Mouse (Mus musculus) hindbrain, embryonic 15.5 days (tissue): Measurements from ENCODE around the gene Nuak1. TPM values are rescaled to one million over a fixed set of nuclear protein-coding genes. Genes with fewer than 3 reads are reported as not detected.

Experiments
- ATAC-seq: fragments of 200-750 bp; cut with Nextera tagmentation; 2 replicates; pipeline ENCODE4 v1.8.0; 2017; ENCODE audit warnings: low read depth, moderate number of reproducible peaks, moderate TSS enrichment; ENCODE audit not compliant: low FRiP score
- H3K27ac ChIP-seq: fragments of 300-500 bp; sonication (generic); replicated peaks from 2 replicates; pipeline ENCODE4 v1.5.1; 2015; ENCODE audit warnings: mild to moderate bottlenecking, inconsistent platforms
- H3K27me3 ChIP-seq: fragments of 300-500 bp; sonication (generic); 2 replicates; pipeline ENCODE4 v1.6.1; 2015; ENCODE audit warnings: control low read depth, inconsistent platforms
- H3K36me3 ChIP-seq: fragments of 300-500 bp; sonication (generic); 2 replicates; pipeline ENCODE4 v1.6.1; 2015; ENCODE audit warnings: control low read depth, inconsistent platforms
- H3K4me1 ChIP-seq: fragments of 300-500 bp; sonication (generic); replicated peaks from 2 replicates; pipeline ENCODE4 v1.6.1; 2015; ENCODE audit warnings: control low read depth, inconsistent platforms
- H3K4me2 ChIP-seq: fragments of 300-500 bp; sonication (generic); 2 replicates; pipeline ENCODE4 v1.6.1; 2015; ENCODE audit warnings: moderate library complexity, mild to moderate bottlenecking, inconsistent platforms
- H3K4me3 ChIP-seq: fragments of 300-500 bp; sonication (generic); 2 replicates; pipeline ENCODE4 v1.5.1; 2015; ENCODE audit warnings: mild to moderate bottlenecking, inconsistent platforms
- H3K9ac ChIP-seq: fragments of 300-500 bp; sonication (generic); 2 replicates; pipeline ENCODE4 v1.6.1; 2015; ENCODE audit warnings: inconsistent platforms
- H3K9me3 ChIP-seq: fragments of 300-500 bp; sonication (generic); 2 replicates; pipeline ENCODE4 v1.6.1; 2016; ENCODE audit warnings: control low read depth, inconsistent platforms
- WGBS: fragments of 180-500 bp; shearing (Covaris S2); methylation state at CpG from one replicate; pipeline ENCODE4 v1.1.7; 2015; 5-methylcytosine and 5-hydroxymethylcytosine counted together
- polyA plus RNA-seq: library from polyadenylated mRNA; unstranded; fragments of >200 nt; fragmentation: Nextera tagmentation; extraction: Ambion mirVana; gene quantifications from 2 replicates; pipeline ENCODE4 v1.2.1, GENCODE M21; 2015

The Nuak1 gene
- polyA plus RNA-seq, 1 experiment from 2014 or later: 5.2 TPM

- no peaks in the 10 kb centered on the region for H3K9me3 ChIP-seq
- H3K27ac ChIP-seq: no peak overlapping the region
- H3K9ac ChIP-seq: no peak overlapping the region
- no peak for ATAC-seq
- H3K4me3 ChIP-seq: no peak overlapping the region
- H3K27me3 ChIP-seq: no peaks in the 10 kb centered on the region
- H3K36me3 ChIP-seq: 0 out of 2 replicates have a peak, but pooled peaks cover 7% of the 10 kb centered on the region
- peaks cover 11% of the 10 kb centered on the region; the same call in 1 of the 2 replicates for H3K4me1 ChIP-seq
- no peak overlapping the region for H3K4me2 ChIP-seq
These were observed 22.0 kb downstream of the Nuak1 start for GRCm38 (mm10) chr10:84418421-84418820.

- Histone ChIP-seq H3K27ac (no peak overlapping the region), H3K4me3 (no peak overlapping the region), H3K4me1 (peaks cover 26% of the 10 kb centered on the region), H3K9me3 (no peaks in the 10 kb centered on the region), H3K36me3 (0 out of 2 replicates have a peak, but pooled peaks cover 7% of the 10 kb centered on the region), H3K4me2 (no peak overlapping the region), H3K27me3 (no peaks in the 10 kb centered on the region), H3K9ac (no peak overlapping the region)
- ATAC-seq: no peak
- WGBS: 88% methylated on average over 8 of the region's 8 CpGs
These were observed 23.6 kb downstream of the Nuak1 start for GRCm38 (mm10) chr10:84416752-84417151.

GRCm38 (mm10) chr10:84414981-84415700 lies 25.3 kb downstream of the Nuak1 start:
- no peaks in the 10 kb centered on the region for H3K27me3 ChIP-seq
- H3K9ac ChIP-seq: no peak overlapping the region
- no peaks in the 10 kb centered on the region for H3K36me3 ChIP-seq
- peaks cover 43% of the 10 kb centered on the region for H3K4me1 ChIP-seq
- H3K27ac ChIP-seq: no peak overlapping the region
- no peak for ATAC-seq
- H3K9me3 ChIP-seq: no peaks in the 10 kb centered on the region
- no peak overlapping the region for H3K4me3 ChIP-seq
- WGBS: 81% methylated on average over 8 of the region's 8 CpGs
- H3K4me2 ChIP-seq: no peak overlapping the region

GRCm38 (mm10) chr10:84413310-84413709 lies 27.1 kb downstream of the Nuak1 start:
- ATAC-seq: 0 out of 2 replicates have a peak, but pooled peaks have one; percentile 11
- Histone ChIP-seq H3K27ac (no peak overlapping the region; the same call in 1 of the 2 replicates), H3K4me3 (no peak overlapping the region), H3K4me1 (peaks cover 55% of the 10 kb centered on the region), H3K9ac (no peak overlapping the region), H3K27me3 (no peaks in the 10 kb centered on the region), H3K4me2 (no peak overlapping the region), H3K36me3 (no peaks in the 10 kb centered on the region), H3K9me3 (no peaks in the 10 kb centered on the region)
- WGBS: 64% methylated on average over 6 of the region's 6 CpGs

- Histone ChIP-seq H3K4me3 (no peak overlapping the region), H3K9ac (no peak overlapping the region), H3K27ac (no peak overlapping the region)
These were observed 28.0 kb downstream of the Nuak1 start for GRCm38 (mm10) chr10:84412326-84412962.

GRCm38 (mm10) chr10:84411122-84412105 lies 29.0 kb downstream of the Nuak1 start:
- peaks cover 55% of the 10 kb centered on the region for H3K4me1 ChIP-seq
- H3K27me3 ChIP-seq: no peaks in the 10 kb centered on the region
- no peaks in the 10 kb centered on the region for H3K9me3 ChIP-seq
- H3K9ac ChIP-seq: no peak overlapping the region
- ATAC-seq: no peak
- H3K4me3 ChIP-seq: no peak overlapping the region
- H3K4me2 ChIP-seq: no peak overlapping the region
- peak overlapping the region; percentile 42; the same call in 1 of the 2 replicates for H3K27ac ChIP-seq
- WGBS: 75% methylated on average over 16 of the region's 16 CpGs
- H3K36me3 ChIP-seq: no peaks in the 10 kb centered on the region

More at GRCm38 (mm10) chr10:84412326-84412962, 28.0 kb downstream of the Nuak1 start:
- Histone ChIP-seq H3K4me2 (no peak overlapping the region), H3K27me3 (no peaks in the 10 kb centered on the region), H3K36me3 (no peaks in the 10 kb centered on the region), H3K4me1 (peaks cover 55% of the 10 kb centered on the region), H3K9me3 (no peaks in the 10 kb centered on the region)
- WGBS: 84% methylated on average over 12 of the region's 12 CpGs
- ATAC-seq: no peak

GRCm38 (mm10) chr10:84408965-84409660 lies 31.3 kb downstream of the Nuak1 start:
- H3K9me3 ChIP-seq: no peaks in the 10 kb centered on the region
- H3K27ac ChIP-seq: no peak overlapping the region
- 78% methylated on average over 13 of the region's 13 CpGs for WGBS
- ATAC-seq: no peak
- no peak overlapping the region for H3K4me3 ChIP-seq
- no peak overlapping the region for H3K9ac ChIP-seq
- H3K36me3 ChIP-seq: no peaks in the 10 kb centered on the region
- peaks cover 54% of the 10 kb centered on the region for H3K4me1 ChIP-seq
- H3K4me2 ChIP-seq: no peak overlapping the region
- H3K27me3 ChIP-seq: no peaks in the 10 kb centered on the region

GRCm38 (mm10) chr10:84405135-84405776 lies 35.1 kb downstream of the Nuak1 start:
- no peaks in the 10 kb centered on the region for H3K36me3 ChIP-seq
- no peak overlapping the region for H3K4me3 ChIP-seq
- no peak overlapping the region for H3K9ac ChIP-seq
- WGBS: 61% methylated on average over 8 of the region's 8 CpGs
- peaks cover 41% of the 10 kb centered on the region for H3K4me1 ChIP-seq
- H3K27me3 ChIP-seq: no peaks in the 10 kb centered on the region
- 0 out of 2 replicates have a peak overlapping the region, but pooled peaks have one; percentile 11 for H3K27ac ChIP-seq
- no peak overlapping the region for H3K4me2 ChIP-seq
- no peaks in the 10 kb centered on the region for H3K9me3 ChIP-seq
- no peak for ATAC-seq

GRCm38 (mm10) chr10:84401907-84402371 lies 38.5 kb downstream of the Nuak1 start:
- no peaks in the 10 kb centered on the region for H3K36me3 ChIP-seq
- no peaks in the 10 kb centered on the region for H3K27me3 ChIP-seq
- no peak overlapping the region for H3K4me2 ChIP-seq
- ATAC-seq: peak; percentile 25; the same call in 1 of the 2 replicates
- no peak overlapping the region for H3K4me3 ChIP-seq
- H3K4me1 ChIP-seq: peaks cover 35% of the 10 kb centered on the region
- no peak overlapping the region; the same call in 1 of the 2 replicates for H3K27ac ChIP-seq
- WGBS: 27% methylated on average over 7 of the region's 7 CpGs
- H3K9ac ChIP-seq: no peak overlapping the region
- H3K9me3 ChIP-seq: no peaks in the 10 kb centered on the region

- Histone ChIP-seq H3K4me3 (no peak overlapping the region), H3K9ac (no peak overlapping the region), H3K4me2 (no peak overlapping the region), H3K4me1 (peaks cover 42% of the 10 kb centered on the region), H3K9me3 (no peaks in the 10 kb centered on the region), H3K27ac (peak overlapping the region; percentile 60; the same call in 1 of the 2 replicates), H3K36me3 (no peaks in the 10 kb centered on the region), H3K27me3 (no peaks in the 10 kb centered on the region)
- no peak for ATAC-seq
- WGBS: 17% methylated on average over 4 of the region's 4 CpGs
These were observed 39.2 kb downstream of the Nuak1 start for GRCm38 (mm10) chr10:84401189-84401588.
